Mouse (Mus musculus): ENCODE measurements at regions not wholly inside any gene's neighbourhood (a gene's known extent, or its start where the extent isn't known, plus 50 kb on each side); places are given as distances from the start of the nearest gene placed in this dataset.

- no peak for DNase-seq (ENCODE audit: low spot score in 2 of 2)
These were observed 55.1 kb upstream of the Xpr1 start for GRCm38 (mm10) chr1:155472112-155472955.

- no peak for DNase-seq (ENCODE audit: low spot score in 2 of 2)
These were observed 55.9 kb upstream of the Xpr1 start for GRCm38 (mm10) chr1:155472956-155473646.

- DNase-seq (ENCODE audit: low spot score in 2 of 2), result no peak
These were observed 57.8 kb upstream of the Xpr1 start for GRCm38 (mm10) chr1:155474973-155475372.

GRCm38 (mm10) chr1:155476237-155476636 is 59.0 kb upstream of the Xpr1 start:
- DNase-seq (ENCODE audit: low spot score in 2 of 2), result no peak

- no peak for DNase-seq (ENCODE audit: low spot score in 2 of 2)
These were observed 64.9 kb upstream of the Xpr1 start for GRCm38 (mm10) chr1:155482148-155482547.

GRCm38 (mm10) chr1:155482760-155483159 is 65.5 kb upstream of the Xpr1 start:
- DNase-seq (ENCODE audit: low spot score in 2 of 2), result no peak

GRCm38 (mm10) chr1:155483693-155484092 is 66.5 kb upstream of the Xpr1 start:
- no peak for DNase-seq (ENCODE audit: low spot score in 2 of 2)

- DNase-seq (ENCODE audit: low spot score in 2 of 2), result no peak
These were observed 70.1 kb upstream of the Acbd6 start for GRCm38 (mm10) chr1:155487796-155488195.

- DNase-seq (ENCODE audit: low spot score in 2 of 2), result peak; percentile 35 to 52
These were observed 68.8 kb upstream of the Acbd6 start for GRCm38 (mm10) chr1:155488966-155489661.

GRCm38 (mm10) chr1:155490131-155490530 is 67.8 kb upstream of the Acbd6 start:
- no peak for DNase-seq (ENCODE audit: low spot score in 2 of 2)

GRCm38 (mm10) chr1:155491205-155492026 is 66.5 kb upstream of the Acbd6 start:
- peak in 1 of 2 experiments; percentile 16 for DNase-seq (ENCODE audit: low spot score in 2 of 2)

GRCm38 (mm10) chr1:155493333-155493732 is 64.6 kb upstream of the Acbd6 start:
- no peak for DNase-seq (ENCODE audit: low spot score in 2 of 2)

- DNase-seq (ENCODE audit: low spot score in 2 of 2), result no peak
These were observed 64.1 kb upstream of the Acbd6 start for GRCm38 (mm10) chr1:155493799-155494198.

- DNase-seq (ENCODE audit: low spot score in 2 of 2), result no peak
These were observed 63.6 kb upstream of the Acbd6 start for GRCm38 (mm10) chr1:155494347-155494746.

GRCm38 (mm10) chr1:155499735-155500134 is 58.2 kb upstream of the Acbd6 start:
- DNase-seq (ENCODE audit: low spot score in 2 of 2), result no peak

GRCm38 (mm10) chr1:155502867-155503266 is 55.1 kb upstream of the Acbd6 start:
- no peak for DNase-seq (ENCODE audit: low spot score in 2 of 2)

- peak; percentile 38 to 67 for DNase-seq (ENCODE audit: low spot score in 2 of 2)
These were observed 53.2 kb upstream of the Acbd6 start for GRCm38 (mm10) chr1:155504581-155505328.

- DNase-seq (ENCODE audit: low spot score in 2 of 2), result no peak
These were observed 52.4 kb upstream of the Acbd6 start for GRCm38 (mm10) chr1:155505361-155506077.

All from heart, adult 9 months (tissue).